Comparison of ENCODE assay signal across 20 mouse cellular contexts in genomic region chr13:41532625-41533024, GRCm38 (mm10).
"Had no signal": no experiment of that assay in that cellular context is flagged by ENCODE, and none has a peak within 500 bp of the region (broad histone marks: within the 10 kb centered on the region; RNA-seq: fewer than 3 reads in every experiment).

No protein-coding gene starts in this region.

- H3K9me3 ChIP-seq: kidney, embryonic 15.5 days; neural tube, embryonic 12.5 days; neural tube, embryonic 15.5 days had no signal

- ATAC-seq: liver, postnatal 0 days had no signal

- H3K9ac ChIP-seq: kidney, embryonic 15.5 days; liver, embryonic 14.5 days; liver, postnatal 0 days; lung, embryonic 14.5 days; neural tube, embryonic 12.5 days; neural tube, embryonic 15.5 days had no signal

- H3K4me2 ChIP-seq: kidney, embryonic 15.5 days; lung, embryonic 14.5 days; midbrain, embryonic 11.5 days; neural tube, embryonic 12.5 days; neural tube, embryonic 15.5 days had no signal

- H3K4me3 ChIP-seq: kidney, embryonic 15.5 days; left cerebral cortex, adult 2 months; neural tube, embryonic 12.5 days; neural tube, embryonic 15.5 days had no signal

- H3K36me3 ChIP-seq: kidney, embryonic 15.5 days; neural tube, embryonic 12.5 days; neural tube, embryonic 15.5 days had no signal

- DNase-seq: kidney, adult 8-10 months; kidney, postnatal 10 days; kidney, postnatal 36 days; layer of hippocampus, postnatal 36 days; liver, postnatal 0 days; lung, embryonic 14.5 days; lung, postnatal 10 days; midbrain, embryonic 14.5 days; right cerebral cortex, adult 18-20 months; right cerebral cortex, postnatal 25 days; spleen, adult 18-20 months; thymus, adult 18-20 months; thymus, postnatal 36 days had no signal

- H3K27ac ChIP-seq: kidney, embryonic 15.5 days; left cerebral cortex, adult 2 months; liver, embryonic 14.5 days; macrophage; neural tube, embryonic 12.5 days; neural tube, embryonic 15.5 days had no signal

- H3K27me3 ChIP-seq: kidney, embryonic 15.5 days; neural tube, embryonic 12.5 days; neural tube, embryonic 15.5 days had no signal

- H3K4me1 ChIP-seq: kidney, embryonic 15.5 days; neural tube, embryonic 12.5 days; neural tube, embryonic 15.5 days had no signal
